Mouse (Mus musculus) bone marrow, adult 2 months (tissue): ENCODE data around the gene Gapt.

Source experiments
- CTCF ChIP-seq: fragments of 200-500 bp; IDR thresholded peaks from 2 replicates; pipeline ENCODE4 v1.5.1; 2011; ENCODE audit warnings: low read length, control low read depth; ENCODE audit not compliant: control insufficient read depth, insufficient read depth
- POLR2A ChIP-seq: fragments of 200-500 bp; IDR thresholded peaks from 2 replicates; pipeline ENCODE4 v1.6.1; 2011; ENCODE audit warnings: low read depth, mild to moderate bottlenecking, control low read depth, low read length, borderline replicate concordance; ENCODE audit not compliant: control insufficient read depth

DNA sequence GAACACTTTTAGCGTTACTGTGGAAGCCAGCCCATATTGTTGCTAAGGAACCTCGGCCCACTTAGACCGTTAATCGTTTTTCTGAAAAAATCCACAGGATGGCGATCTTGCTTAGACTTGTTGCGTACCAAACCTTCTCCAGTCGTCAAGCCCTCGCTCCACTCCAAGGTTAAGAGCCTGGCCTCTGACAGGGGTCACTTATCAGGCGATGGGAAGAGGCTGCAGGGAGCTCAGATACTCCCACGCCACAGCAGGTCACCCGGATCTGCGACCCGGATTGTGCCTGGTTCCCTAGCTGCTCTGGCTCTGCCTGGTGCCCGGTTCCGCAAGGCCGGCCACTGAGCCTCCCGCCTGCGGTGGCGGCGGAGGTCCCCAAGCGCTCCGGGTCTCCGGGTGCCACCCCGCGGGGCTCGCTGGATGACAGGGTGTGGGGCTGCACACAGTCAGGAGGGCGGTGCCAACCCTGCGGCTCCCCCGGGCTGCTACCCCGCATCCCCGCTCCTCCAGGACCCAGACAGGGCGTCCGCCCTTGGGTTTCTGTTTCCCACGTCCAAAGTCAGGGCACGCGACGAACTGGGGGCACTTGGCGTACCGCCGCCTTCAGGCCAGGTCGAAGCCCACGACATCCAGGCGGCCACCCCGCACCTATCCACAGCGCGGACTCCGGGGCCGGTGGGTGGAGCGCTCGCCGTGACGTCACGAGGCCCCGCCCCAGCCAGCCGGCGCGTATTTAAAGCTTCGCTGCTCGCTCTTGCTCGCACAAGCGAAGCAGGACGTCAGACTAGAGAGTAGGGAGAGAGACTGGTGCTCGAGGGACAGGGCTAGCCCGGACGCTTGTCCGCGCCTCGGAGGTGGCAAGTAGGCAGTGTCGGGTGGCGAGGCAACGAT lies 37.5 kb upstream of the Gapt start, which contains the start of gene Plk2:
- TF ChIP-seq POLR2A (peak; percentile 94), CTCF (peak; percentile 31; the same call in 1 of the 2 replicates)
